Mouse (Mus musculus): ENCODE data around the gene Slc35b4.

Gene Slc35b4

DNA sequence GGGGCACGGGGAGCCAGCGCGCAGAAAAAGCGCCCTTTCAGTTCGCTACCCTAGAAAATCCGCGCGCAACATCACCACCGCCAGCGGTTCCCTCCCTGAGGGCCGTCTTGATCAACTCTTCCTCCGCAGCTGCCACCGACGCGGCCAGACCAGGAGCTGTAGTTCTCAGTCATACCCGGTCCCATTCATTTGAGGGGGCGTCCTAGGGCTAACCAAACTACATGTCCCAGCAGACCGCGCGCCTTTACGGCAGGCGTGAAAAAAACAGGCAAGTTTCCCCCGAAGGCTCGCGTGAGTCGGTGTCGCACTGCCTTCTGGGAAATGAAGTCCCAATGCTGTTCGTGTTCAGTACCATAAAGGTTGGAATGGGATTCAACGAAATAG lies at the start of gene Slc35b4:
Gene Slc35b4 (minus strand): TSS at position 248 of the 384 bp plus-strand sequence.
- peak; percentile 93 to 95 for DNase-seq (ENCODE audit: low spot score in 2 of 2)

DNA sequence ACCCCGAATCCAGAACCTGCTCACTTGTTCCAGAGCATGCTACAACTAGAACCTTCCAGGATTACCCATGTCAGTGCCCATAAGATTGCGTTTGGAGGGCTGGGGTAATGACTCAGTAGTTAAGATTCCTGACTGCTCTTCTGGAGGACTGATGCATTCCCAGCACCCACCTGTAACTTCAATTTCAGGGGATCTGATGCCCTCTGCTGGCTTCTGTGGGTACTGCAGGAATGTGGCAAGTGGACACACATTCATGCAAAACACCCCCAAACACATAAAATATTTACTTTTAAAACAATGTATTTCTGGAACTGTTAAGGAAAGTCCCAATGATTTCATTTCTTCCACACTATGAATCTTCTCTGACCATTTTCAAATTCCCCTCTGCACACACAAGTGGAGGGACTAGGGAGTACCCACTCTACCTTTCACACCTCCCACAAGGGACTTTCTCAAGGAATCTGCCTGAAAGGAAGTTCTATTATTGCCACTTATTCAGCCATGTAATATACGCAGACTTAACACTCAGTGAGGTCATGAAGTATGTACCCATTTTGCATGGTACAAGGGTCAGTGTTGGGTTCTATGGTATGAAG lies 48.2 kb upstream of the Slc35b4 start:
- no peak for DNase-seq (ENCODE audit: low spot score in 2 of 2)

DNA sequence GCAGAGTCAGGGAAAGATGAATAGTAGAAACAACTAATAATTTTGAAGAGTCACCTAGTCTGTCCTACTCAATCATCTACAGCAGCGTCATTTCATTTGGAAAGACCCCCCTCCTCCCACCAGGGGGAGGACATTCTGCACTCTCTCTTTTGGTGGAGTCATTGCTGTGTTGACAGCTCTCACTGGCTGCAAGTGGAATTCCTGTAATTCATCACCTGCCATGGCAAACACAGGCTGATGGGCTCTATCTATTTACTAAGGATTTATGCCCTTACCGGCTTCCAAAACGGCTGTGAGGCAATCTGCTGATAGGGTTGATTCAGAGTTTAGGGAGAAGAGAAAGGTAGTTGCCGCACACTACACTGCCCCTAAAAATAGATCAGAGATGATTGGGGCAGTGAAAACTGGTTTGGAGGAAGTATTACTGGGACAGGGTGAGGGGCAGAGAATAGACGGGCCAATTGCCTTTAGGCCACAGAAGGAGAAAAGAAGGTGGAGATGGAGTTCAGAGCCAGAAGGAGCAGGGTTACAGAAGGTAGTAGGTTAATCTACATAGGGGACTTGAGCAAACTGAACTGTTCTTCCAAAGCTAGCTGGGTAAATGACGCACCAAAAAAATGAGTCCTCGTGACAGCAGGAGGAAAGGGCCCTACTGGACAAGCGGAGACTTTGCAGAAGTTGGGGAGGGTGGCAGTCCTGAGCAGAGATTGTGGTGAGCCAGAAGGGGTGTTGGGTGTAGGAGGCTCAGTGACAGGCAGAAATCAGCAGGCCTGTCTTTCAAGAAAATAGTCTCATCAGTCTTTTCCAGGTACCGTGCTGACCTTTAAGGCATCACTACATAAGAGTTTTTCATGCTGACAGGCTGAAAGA lies 39.8 kb upstream of the Slc35b4 start:
- DNase-seq (ENCODE audit: low spot score in 2 of 2), result no peak

DNA sequence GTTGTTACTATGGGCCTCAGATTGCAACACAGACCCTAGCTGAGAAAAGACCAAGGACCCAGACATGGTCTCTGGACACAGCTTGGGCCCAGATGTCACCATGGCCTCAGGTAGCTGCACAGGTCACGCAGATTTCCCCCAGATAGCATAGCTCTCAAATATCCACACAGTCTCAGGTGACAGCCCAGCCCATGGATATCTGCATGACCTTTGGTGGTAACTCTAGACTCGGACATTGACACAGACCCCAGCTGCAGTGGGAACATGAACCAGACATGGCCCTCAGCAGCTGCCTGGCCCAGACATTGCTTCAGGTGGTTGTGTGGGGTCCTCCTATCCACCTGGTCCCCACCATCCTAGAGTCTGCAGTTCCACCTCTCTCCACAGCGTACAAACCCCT lies 28.8 kb upstream of the Slc35b4 start:
- DNase-seq (ENCODE audit: low spot score in 2 of 2), result no peak

DNA sequence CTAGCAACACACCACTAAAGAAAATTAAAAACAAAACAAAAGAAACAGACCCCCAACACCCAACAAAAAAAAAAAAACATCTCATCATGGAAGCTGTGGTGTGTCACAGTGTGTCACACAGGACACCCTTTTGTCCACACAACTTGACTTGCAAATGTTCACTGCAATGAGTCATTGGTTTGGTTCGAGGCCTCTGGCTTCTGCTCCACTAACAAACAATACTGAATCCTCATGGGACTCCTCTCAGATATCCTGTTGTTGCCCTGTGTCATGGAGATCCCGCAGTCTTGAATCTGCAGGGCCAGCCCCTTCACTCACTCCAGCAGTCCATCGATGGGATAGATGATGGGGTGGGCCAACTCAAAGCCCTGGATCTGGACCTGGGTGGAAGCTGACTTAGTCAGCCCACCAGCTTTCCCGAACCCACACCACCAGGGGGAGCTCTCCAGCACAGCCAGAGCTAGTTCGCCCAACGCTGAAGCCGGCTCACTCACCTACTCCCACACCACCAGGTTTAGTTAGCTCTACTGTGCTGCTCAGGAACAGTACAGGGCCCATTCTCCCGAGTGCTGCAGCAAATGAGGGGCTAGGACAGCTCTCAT lies 28.2 kb upstream of the Slc35b4 start:
- no peak for DNase-seq (ENCODE audit: low spot score in 2 of 2)

DNA sequence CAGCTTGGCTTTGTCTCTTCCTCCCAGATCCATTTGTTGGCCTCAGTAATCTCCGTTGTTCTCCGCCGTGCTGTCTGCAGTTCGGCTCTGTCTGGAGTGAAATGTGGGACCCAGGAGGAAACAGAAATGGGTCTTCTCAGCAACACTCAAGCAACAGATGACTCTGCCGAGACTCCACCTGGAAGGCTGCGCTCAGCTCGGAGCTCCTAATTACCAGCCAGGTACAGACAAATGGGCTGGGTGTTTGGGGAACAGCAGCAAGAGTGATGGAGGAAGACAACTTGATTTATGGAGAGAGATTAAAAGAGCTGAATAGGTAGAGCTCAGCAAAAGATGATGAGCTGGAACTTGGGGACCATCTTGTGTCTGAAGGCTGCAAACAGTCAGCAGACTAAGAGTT lies 26.6 kb upstream of the Slc35b4 start:
- no peak for DNase-seq (ENCODE audit: low spot score in 2 of 2)

DNA sequence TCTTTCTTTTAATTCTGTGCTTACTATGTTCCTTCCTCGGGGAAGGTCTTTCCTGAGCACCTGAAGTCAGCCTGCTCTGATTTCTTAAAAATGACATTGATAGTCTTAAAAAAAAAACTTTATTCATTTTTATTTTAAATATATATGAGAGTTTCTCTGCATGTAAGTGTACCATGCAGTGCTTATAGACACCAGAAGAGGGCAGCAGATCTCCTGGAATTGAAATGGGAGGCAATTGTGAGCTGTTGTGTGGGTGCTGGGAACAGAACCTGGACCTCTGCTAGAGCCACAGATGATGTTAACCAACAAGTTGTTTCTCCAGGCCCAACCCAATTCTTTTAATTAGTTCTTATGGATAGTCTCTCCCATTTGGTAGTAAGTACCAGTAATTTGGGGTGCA lies 18.1 kb upstream of the Slc35b4 start:
- no peak for DNase-seq (ENCODE audit: low spot score in 2 of 2)

DNA sequence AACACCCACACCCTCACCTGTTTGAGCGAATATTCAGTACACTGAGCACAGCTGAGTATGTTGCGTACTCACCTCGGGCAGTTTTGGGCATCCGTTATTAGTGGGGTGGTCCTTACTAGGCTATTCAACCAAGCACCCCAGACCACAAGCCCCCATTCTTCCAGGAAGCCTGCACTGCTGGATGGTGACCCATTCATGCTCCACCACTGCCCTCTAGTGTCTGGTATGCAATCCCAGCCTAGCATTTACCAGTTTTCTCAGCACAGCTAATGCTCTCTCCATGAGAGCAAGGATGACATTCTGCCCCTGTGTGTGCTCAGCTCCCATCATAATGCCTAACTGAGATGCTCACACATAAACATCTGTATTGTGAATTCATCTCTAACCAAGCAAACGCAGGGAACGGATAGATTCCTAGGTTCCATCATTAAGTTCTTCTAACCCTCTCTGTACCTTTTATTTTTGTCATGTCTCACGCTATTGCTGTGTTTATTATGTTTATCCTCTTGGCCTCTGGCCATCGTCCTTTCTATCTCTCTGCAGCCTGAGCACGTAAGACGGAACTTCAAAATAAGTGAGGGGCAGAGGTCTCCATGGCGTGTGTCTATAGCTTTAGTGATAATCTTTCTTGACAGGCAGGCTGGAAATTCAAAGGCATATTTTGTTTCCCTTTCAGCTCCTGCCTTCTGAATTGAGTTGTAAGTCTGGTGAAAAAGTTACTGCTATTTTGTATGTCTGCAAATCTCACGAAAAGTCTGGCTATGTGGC lies 17.0 kb upstream of the Slc35b4 start:
- peak in 1 of 2 experiments; percentile 26 for DNase-seq (ENCODE audit: low spot score in 2 of 2)

DNA sequence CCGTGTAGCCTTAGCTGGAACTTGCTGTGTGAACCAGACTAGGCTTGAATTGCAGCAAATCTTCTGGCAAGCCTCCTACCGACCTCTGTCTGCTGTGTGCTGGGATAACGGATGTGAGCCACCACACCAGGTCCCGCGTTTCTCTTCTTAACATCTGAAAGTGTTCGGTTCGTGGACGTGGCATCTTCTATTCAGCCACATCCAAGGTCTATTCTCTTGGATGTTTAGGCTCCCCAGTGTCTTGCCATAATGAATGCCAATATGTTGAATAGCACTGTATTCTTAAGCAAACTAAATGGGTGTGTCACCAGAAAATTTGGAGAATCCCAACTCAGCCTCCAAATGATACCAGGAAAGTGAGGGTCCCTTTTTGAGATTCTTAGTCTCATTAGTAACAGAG lies 14.5 kb upstream of the Slc35b4 start:
- no peak for DNase-seq (ENCODE audit: low spot score in 2 of 2)

DNA sequence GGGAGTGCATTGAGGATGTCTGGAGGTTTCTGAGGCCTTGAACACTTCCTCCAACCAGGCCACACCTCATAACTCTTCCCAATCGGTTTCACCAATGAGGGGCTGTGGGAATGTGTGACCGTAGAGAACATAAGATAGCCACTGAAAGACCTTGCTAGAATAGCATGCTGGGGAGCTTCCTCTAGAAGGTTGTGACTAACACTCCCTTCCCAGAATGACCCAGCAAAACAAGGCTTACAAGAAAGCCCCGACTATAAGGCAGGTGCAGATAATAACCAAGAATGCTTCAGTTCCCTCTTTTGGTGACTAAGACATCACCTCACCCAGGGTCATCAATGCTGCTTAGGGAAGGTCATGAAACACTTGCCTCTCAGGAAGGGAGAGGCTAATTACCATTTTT lies 12.6 kb upstream of the Slc35b4 start:
- no peak for DNase-seq (ENCODE audit: low spot score in 2 of 2)

DNA sequence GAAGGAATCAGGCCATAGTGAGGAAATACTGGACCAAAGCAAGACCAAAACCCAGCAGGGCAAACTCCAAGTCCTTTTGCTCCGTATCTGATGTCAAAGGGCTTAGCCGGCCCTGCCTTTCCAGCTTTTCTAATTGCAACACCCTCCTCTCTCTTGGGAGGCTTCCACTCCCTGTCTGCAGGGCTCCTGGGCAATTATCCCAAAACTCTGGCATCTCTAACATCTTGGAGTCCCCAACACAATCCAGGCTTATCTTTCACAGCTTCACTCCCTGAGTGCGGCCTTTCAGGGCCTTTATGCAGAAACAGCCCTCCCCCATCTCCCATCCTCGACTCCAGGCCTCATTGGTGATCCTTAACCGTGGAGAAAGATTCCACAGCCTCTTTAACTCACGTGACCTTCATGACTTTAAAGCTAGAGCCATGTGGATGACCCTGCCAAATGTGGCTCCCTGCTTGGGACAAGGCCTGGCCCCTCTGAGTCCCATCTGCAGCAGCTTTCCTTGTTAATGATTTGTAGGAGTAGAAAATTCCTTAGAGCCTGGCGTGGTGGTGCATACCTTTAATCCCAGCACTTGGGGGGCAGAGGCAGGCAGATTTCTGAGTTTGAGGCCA lies 11.2 kb upstream of the Slc35b4 start:
- peak; percentile 29 to 50 for DNase-seq (ENCODE audit: low spot score in 2 of 2)

DNA sequence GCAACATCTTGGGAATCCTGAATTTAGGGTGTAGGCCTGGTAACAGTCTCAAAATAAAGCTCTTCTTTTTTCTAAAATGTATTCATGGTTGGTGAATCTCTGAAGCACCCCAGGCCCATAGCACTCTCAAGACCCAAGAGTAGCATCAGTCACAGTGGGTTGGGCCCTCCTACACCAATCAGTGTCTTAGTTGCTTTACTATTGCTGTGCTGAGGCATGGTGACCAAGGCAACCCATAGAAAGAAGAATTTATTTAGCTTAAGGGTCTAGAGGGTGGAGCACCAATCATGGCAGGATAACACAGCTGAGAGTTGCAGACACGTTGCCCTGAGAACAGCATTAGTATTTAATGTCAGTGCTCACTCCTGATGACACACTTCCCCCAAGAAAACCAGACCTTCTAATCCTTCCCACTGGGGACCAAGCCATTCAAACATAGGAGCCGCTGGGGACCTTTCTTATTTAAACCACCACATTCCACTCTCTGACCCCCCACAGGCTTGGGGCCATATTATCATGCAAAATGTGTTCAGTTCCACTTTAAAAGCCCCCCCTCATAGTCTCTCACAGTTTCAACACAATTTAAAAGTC lies 10.5 kb upstream of the Slc35b4 start:
- DNase-seq (ENCODE audit: low spot score in 2 of 2), result no peak

DNA sequence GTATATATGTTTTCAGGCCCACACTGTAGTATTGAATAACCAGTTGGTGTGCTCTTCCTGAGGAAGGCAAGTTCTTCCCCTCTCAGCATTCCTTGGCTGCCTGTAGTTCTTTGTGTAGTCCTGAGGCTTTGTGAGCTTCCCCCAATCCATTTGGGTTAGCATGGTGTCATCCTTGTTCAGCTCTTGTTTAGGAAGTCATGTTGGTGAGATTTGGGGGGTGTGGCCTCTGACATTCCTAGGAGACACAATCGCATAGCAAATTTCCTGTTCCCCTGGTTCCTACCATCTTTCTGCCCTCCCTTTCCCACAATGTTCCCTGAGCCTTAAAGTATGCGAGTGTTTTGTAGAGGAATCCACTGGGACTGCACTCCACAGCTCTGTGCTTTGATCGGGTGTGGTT lies 6.4 kb upstream of the Slc35b4 start:
- no peak for DNase-seq (ENCODE audit: low spot score in 2 of 2)

DNA sequence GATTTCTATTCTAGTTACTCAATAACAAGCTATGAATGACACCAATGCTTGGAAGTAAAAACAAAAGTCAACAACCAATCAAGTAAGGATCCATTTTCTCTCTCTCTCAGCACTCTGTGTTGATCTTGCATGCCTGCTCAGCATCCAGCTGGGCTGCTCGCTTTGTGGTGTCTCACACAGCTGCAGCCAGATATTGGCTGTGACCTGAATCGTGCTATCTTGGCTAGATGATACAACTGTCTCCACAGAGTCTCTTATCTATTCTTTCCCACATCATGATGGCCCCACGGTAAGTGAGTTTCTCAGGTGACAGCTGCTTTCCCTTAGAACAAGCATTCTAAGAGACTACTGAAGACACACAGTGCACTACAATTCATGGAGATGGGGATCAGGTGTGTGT lies 5.0 kb upstream of the Slc35b4 start:
- no peak for DNase-seq (ENCODE audit: low spot score in 2 of 2)

DNA sequence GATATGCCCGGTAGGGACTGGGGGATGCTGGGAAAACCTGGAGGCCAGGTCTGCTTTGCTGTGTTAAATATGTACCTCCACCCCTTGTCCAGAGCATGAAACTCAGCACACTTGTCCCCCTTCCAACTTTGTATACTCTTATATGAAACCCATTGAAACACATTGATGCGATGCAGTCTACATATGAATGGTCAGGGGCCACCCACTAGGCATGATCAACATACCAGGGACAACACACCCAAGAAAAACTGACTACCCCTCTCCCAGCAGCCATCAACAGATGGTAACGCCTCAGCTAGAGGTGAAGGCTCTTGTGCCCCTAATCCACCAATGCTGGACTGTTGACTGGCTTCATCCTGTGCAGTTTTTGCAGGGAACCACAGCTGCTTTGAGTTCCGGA lies 3.0 kb upstream of the Slc35b4 start:
- no peak for DNase-seq (ENCODE audit: low spot score in 2 of 2)

DNA sequence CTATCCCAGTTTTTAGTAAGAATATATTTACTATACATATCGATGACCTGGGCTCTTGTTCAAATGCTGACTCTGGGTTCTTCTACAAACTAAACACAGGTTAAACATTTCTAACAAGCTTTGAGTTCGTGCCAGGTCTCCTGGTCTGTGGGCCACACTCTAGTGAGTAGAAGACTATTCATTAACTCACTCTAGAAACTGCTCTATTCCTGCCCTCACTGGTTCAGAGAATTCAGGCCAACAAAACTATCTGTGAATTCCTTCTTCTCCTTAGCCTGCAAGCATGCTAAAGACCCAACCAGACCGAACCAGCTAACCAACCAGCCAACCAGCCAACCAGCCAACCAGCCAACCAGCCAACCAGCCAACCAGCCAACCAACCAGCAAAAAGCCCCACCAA lies 2.1 kb upstream of the Slc35b4 start:
- no peak for DNase-seq (ENCODE audit: low spot score in 2 of 2)

DNA sequence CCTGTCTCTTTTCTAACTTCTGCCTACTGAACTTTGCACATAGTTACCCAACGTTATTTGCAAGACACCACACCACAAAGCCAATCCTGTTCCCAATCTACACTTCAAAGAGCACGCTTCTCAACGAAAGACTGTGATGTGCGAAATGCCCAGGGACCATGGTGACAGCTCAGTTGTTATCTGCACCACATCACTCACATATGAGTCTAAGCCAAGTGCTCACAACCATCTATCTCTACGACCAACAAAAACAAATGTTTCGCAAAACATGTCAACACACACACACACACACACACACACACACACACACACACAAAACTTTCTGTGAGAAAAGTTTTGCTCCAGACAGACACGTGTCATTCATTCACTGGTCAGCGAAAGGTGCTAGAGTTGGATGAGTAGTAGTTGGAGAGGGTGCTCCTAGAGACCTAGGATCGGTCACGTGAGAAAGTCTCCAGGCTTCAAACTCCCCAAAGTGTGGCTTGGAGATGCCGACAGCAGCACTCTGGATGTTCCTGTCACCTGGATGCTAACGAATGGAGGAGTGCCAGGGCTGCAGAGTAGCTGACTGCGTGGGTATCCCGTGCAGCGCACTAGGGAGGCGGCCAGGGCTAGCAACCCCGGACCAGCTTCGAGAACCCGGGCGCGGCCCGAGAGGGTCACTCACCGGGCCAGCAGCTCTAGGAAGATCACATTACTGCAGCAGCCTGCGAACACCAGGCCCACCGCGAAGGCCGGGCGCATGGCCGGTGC lies 624 bp downstream of the Slc35b4 start:
- no peak for DNase-seq (ENCODE audit: low spot score in 2 of 2)

DNA sequence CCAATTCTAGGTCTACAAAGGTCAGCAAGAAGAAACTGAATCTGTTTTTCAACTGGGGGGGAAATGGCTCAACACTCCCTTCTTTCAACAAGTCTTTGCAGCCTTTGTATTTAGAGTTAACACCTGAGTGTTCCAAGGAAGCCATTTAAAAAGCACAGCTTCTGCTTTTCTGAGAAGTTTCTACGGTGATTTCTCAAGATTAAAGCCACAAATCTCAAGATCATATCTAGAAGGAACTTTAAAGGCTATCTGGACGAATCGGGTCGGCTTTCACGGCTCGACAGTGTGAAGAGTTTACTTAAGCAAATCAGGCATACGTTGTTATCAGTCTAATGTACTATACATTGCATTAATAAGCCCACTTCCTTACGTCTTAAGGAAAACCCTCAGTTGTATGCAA lies 2.2 kb downstream of the Slc35b4 start:
- no peak for DNase-seq (ENCODE audit: low spot score in 2 of 2)

DNA sequence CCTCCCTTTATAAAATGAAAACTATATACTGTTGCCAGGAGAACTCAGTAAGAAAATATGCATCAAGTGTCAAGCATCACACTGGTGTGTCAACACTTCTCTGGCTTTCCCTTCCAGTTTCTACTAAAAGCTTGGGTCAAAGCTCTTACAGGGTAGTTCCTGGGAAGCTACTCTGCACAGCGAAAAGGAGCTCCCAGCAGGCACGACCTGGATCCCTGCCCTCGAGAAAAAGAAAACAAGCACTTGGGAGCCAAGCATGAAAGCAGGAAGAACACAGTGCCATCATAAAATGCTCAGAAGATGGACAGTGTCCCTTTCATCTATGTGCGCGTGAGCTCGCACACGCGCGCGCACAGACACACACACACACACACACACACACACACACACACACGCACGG lies 3.7 kb downstream of the Slc35b4 start:
- no peak for DNase-seq (ENCODE audit: low spot score in 2 of 2)

DNA sequence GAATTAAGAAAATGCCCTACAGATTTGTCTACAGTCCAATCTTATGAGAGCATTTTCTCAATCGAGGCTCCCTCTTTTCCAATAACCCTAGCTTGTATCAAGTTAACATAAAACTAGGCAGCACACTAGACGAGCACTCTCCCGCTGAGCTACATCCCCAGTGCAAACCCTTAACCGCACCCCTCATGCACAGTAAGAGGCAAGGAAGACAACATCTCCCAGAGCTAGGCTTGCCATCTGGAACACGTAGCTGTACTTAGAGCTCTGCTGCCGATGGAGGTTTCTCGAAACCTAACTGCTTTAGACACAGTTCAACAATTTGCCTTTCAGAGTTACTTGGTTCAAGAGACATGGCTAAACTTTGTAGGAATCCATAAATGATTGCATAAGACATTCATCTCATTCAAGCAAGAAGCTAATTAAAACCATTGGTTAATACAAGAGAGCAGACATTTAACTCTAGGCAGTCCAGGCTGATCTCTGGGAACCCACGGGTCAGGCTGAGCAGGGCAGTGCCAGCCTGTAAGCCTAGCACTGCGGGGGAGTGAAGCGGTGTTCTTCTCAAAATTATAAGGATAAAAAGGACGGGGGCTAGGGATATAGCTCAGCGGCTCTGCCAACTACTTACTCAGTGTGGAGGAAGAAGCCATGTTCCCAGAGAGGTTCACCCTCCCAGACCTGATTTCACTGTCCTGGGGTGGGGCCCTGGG lies 5.0 kb downstream of the Slc35b4 start:
- no peak for DNase-seq (ENCODE audit: low spot score in 2 of 2)
